Mouse (Mus musculus): ENCODE data around the gene Rap2c.

- TF ChIP-seq POLR2AphosphoS2 (IDR thresholded peaks at IDR 0.05; ENCODE audit: insufficient read length, low read depth) = no peak
- no peak for TF ChIP-seq SRF (IDR thresholded peaks at IDR 0.05; ENCODE audit: control insufficient read depth, insufficient read length, low read depth)
- no peak for TF ChIP-seq POLR2A (IDR thresholded peaks at IDR 0.05; ENCODE audit: insufficient read length, low read depth)
- TF ChIP-seq TCF12 (IDR thresholded peaks at IDR 0.05; ENCODE audit: insufficient read depth, poor library complexity, severe bottlenecking) = no peak
- TF ChIP-seq USF1 (IDR thresholded peaks at IDR 0.05; ENCODE audit: low read depth) = no peak
- TF ChIP-seq MYOG (IDR thresholded peaks at IDR 0.05; ENCODE audit: control insufficient read depth in 1 of 3, insufficient read depth in 1 of 3, insufficient read length in 2 of 3, low read depth in 2 of 3) = no peak
- TF ChIP-seq E2F4 (IDR thresholded peaks at IDR 0.05; ENCODE audit: insufficient read depth) = no peak
- no peak for TF ChIP-seq MAX (IDR thresholded peaks at IDR 0.05; ENCODE audit: low read depth)
- no peak for TF ChIP-seq REST (IDR thresholded peaks at IDR 0.05; ENCODE audit: insufficient read depth, insufficient read length)
- TF ChIP-seq CEBPB (IDR thresholded peaks at IDR 0.05; ENCODE audit: insufficient read depth, poor library complexity, severe bottlenecking) = no peak
- no peak for TF ChIP-seq MYOD1 (IDR thresholded peaks at IDR 0.05; ENCODE audit: control insufficient read depth in 1 of 3, insufficient read length in 2 of 3, low read depth in 2 of 3)
Measured at GRCm38 (mm10) chrX:51060220-51060619, 42.4 kb upstream of the Rap2c start.
